Mouse (Mus musculus) heart, postnatal 0 days (tissue): ENCODE results near the gene Cacng4. TPM values are rescaled to one million over a fixed set of nuclear protein-coding genes. Genes with fewer than 3 reads are reported as not detected.

Source experiments
- ATAC-seq: fragments of 200-750 bp; cut with Nextera tagmentation; 2 replicates; pipeline ENCODE4 v1.8.0; 2017; ENCODE audit warnings: low read depth, moderate number of reproducible peaks, moderate library complexity; ENCODE audit not compliant: insufficient read depth
- DNase-seq: peaks from one replicate; pipeline ENCODE4 v3.0.0-alpha.2; 2016; ENCODE audit warnings: low spot score
- H3K27ac ChIP-seq: fragments of 300-500 bp; sonication (generic); 2 replicates; pipeline ENCODE4 v1.5.1; 2014; ENCODE audit warnings: low read depth, mild to moderate bottlenecking
- H3K27me3 ChIP-seq: fragments of 300-500 bp; sonication (generic); 2 replicates; pipeline ENCODE4 v1.6.1; 2014; ENCODE audit warnings: low read length, mixed read lengths; ENCODE audit not compliant: control insufficient read depth, insufficient read depth
- H3K36me3 ChIP-seq: fragments of 300-500 bp; sonication (generic); replicated peaks from 2 replicates; pipeline ENCODE4 v1.6.1; 2014; ENCODE audit warnings: low read length, mixed read lengths; ENCODE audit not compliant: control insufficient read depth, insufficient read depth
- H3K4me1 ChIP-seq: fragments of 300-500 bp; sonication (generic); 2 replicates; pipeline ENCODE4 v1.6.1; 2014; ENCODE audit warnings: antibody characterized with exemption; ENCODE audit not compliant: control insufficient read depth, insufficient read depth
- H3K4me2 ChIP-seq: fragments of 300-500 bp; sonication (generic); 2 replicates; pipeline ENCODE4 v1.6.1; 2014; ENCODE audit warnings: low read depth, mild to moderate bottlenecking, low read length, moderate library complexity
- H3K4me3 ChIP-seq: fragments of 300-500 bp; sonication (generic); 2 replicates; pipeline ENCODE4 v1.5.1; 2014; ENCODE audit warnings: low read depth, low read length
- H3K9ac ChIP-seq: fragments of 300-500 bp; sonication (generic); replicated peaks from 2 replicates; pipeline ENCODE4 v1.6.1; 2014; ENCODE audit warnings: low read depth, low read length, mixed read lengths
- H3K9me3 ChIP-seq: fragments of 300-500 bp; sonication (generic); replicated peaks from 2 replicates; pipeline ENCODE4 v1.6.1; 2016; ENCODE audit warnings: low read length; ENCODE audit not compliant: control insufficient read depth
- CTCF ChIP-seq: IDR thresholded peaks from 2 replicates; pipeline ENCODE4 v1.5.1; 2016; ENCODE audit warnings: antibody characterized with exemption, control low read depth, low read depth
- EP300 ChIP-seq: IDR thresholded peaks from 2 replicates; pipeline ENCODE4 v1.6.1; 2016; ENCODE audit warnings: antibody characterized with exemption, low read depth
- WGBS: fragments of 180-500 bp; shearing (Covaris S2); extraction: QIAGEN DNeasy Blood & Tissue Kit; methylation state at CpG from one replicate; pipeline ENCODE4 v1.1.7; 2014; 5-methylcytosine and 5-hydroxymethylcytosine counted together
- polyA plus RNA-seq: library from polyadenylated mRNA; unstranded; fragments of >200 nt; fragmentation: Nextera tagmentation; extraction: Ambion mirVana; gene quantifications from 2 replicates; pipeline ENCODE4 v1.2.1, GENCODE M21; 2015
- total RNA-seq: library from RNA; depleted of rRNA; stranded (reverse); fragments of >200 nt; gene quantifications from 2 replicates; pipeline ENCODE4 v1.2.3, GENCODE M21; 2014; ENCODE audit warnings: low replicate concordance

Cacng4 gene
- total and polyA plus RNA-seq, 2 experiments from 2014 or later, result 0.04 TPM; not detected in 1

DNA sequence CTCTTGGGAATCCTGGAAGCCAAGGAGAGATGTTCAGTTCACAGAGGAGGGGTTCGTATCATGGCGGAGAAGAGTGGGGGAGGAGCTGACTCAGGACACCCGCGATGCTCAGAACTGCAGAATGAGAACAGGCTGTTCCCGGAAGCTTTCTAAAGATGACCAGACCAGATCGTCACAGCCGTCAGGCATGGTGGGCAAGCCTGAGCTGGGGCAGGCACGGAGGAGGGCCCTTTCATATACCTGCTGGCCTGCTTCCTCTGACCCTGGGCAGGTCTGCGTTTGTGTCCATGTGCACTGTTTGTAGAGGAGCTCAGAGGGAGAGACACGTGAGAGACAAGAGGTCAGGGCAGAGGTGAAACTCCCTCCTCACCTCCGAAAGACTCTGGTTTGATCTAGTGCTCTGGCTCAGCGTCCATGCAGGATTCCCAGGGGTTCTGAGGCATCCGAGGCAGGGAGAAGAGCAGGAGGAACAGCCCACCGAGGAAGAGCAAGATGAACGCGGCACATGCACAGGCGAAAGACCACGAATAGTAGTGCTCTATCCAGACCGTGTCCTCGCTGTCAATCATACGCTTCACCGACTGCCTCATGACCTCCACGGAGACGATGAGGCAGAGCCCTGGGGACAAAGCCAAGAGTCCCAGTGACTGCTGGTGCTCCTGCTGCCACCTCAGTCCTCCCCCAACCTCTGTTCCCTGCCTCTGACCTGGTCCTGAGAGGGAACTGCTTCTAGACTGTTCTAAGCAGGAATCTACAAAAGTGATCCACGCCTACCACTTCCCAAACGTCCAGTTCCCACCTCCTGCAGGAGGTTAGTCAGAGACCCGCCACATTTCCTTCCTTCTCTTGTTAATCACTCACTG is 90.9 kb downstream of the Cacng4 start:
- WGBS, result 53% methylated on average over 27 of the region's 27 CpGs
- Histone ChIP-seq H3K4me3 (no peak overlapping the region), H3K9ac (no peak overlapping the region), H3K36me3 (no peaks in the 10 kb centered on the region), H3K27ac (no peak overlapping the region), H3K27me3 (0 out of 2 replicates have a peak, but pooled peaks cover 3% of the 10 kb centered on the region), H3K4me2 (peak overlapping the region; percentile 13; the same call in 1 of the 2 replicates), H3K4me1 (no peaks in the 10 kb centered on the region), H3K9me3 (no peaks in the 10 kb centered on the region)
- DNase-seq, result no peak
- no peak for TF ChIP-seq CTCF
- no peak for TF ChIP-seq EP300
- ATAC-seq, result no peak

DNA sequence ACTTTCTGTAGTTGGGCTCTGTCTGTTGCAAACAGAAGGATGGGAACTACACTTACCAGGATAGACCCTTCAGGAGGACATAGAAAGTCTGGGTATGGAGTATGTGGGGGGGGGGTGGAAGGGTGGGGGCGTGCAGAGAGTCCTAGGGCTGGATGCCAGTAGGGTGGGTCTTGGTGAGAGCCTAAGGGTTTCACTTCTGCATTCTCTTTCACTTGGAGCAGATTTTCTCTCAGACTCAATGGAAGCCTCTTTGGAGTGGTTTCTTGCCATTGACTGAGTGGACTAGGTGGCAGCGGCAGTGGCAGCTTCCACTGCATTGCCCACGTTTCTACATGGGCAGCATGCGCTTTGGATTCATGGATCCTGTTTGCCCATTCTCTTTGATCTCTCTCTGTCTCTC is 94.4 kb downstream of the Cacng4 start:
- Histone ChIP-seq H3K36me3 (no peaks in the 10 kb centered on the region), H3K9ac (no peak overlapping the region), H3K4me1 (no peaks in the 10 kb centered on the region), H3K4me3 (no peak overlapping the region), H3K4me2 (no peak overlapping the region), H3K9me3 (no peaks in the 10 kb centered on the region), H3K27me3 (0 out of 2 replicates have a peak, but pooled peaks cover 3% of the 10 kb centered on the region), H3K27ac (no peak overlapping the region)
- no peak for ATAC-seq
- no peak for DNase-seq
- 88% methylated on average over 4 of the region's 4 CpGs for WGBS
- TF ChIP-seq CTCF (no peak), EP300 (no peak)

DNA sequence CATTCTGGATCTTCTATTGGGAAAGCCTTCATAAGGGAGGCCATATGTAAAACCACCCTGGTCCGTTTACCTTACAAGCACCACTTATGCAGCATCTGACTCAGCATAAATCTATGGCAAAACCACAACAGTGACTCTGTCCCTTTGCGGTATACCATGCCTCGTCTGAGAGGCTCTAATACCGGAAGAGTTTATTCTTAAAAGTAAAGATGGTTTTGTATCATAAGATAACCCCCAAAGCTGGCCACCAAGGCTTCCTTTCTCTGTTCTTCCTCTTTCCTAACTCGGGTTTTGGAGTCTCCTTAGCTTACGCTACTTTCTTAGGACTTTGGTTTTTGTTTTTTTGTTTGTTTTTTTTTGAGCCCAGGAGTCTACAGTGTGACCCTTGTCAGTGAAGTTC is 101.0 kb downstream of the Cacng4 start:
- H3K27ac ChIP-seq, result no peak overlapping the region
- no peak for ATAC-seq
- whole genome bisulfite sequencing, result 78% methylated on average over 6 of the region's 6 CpGs

DNA sequence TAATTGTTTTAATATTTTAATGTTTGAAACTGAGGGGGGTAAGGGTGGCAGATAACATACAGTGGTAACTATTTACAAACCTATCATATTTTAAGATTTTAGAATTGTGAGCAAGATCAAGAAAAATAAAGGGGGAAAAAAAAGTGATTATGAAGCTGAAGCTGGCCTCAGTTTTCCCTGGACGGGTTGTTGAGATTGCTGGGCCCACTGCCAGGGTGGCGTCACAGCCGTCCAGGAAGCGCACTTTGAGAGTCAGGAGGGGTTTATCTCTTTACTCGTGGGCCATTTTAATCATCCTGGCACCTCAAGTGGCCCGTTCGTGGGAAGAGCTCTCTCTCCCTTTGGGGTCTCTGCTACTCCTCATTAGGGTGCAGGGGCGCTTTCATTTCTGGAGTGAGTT is 102.8 kb downstream of the Cacng4 start:
- H3K36me3 ChIP-seq, result peaks cover 21% of the 10 kb centered on the region
- no peaks in the 10 kb centered on the region for H3K4me1 ChIP-seq
- DNase-seq (no peak), ATAC-seq (no peak)
- no peaks in the 10 kb centered on the region for H3K9me3 ChIP-seq
- H3K9ac ChIP-seq, result no peak overlapping the region
- H3K4me3 ChIP-seq, result no peak overlapping the region
- no peaks in the 10 kb centered on the region for H3K27me3 ChIP-seq
- WGBS, result 21% methylated on average over 8 of the region's 8 CpGs
- no peak overlapping the region for H3K4me2 ChIP-seq
- no peak overlapping the region for H3K27ac ChIP-seq
- TF ChIP-seq CTCF (no peak), EP300 (no peak)

More for the DNA sequence above, 101.0 kb downstream of the Cacng4 start:
- H3K4me1 ChIP-seq, result no peaks in the 10 kb centered on the region
- peaks cover 6% of the 10 kb centered on the region for H3K36me3 ChIP-seq
- DNase-seq, result no peak
- TF ChIP-seq CTCF, result no peak
- no peak for TF ChIP-seq EP300
- H3K27me3 ChIP-seq, result no peaks in the 10 kb centered on the region
- no peak overlapping the region for H3K4me3 ChIP-seq
- no peak overlapping the region for H3K4me2 ChIP-seq
- no peak overlapping the region for H3K9ac ChIP-seq
- H3K9me3 ChIP-seq, result no peaks in the 10 kb centered on the region

DNA sequence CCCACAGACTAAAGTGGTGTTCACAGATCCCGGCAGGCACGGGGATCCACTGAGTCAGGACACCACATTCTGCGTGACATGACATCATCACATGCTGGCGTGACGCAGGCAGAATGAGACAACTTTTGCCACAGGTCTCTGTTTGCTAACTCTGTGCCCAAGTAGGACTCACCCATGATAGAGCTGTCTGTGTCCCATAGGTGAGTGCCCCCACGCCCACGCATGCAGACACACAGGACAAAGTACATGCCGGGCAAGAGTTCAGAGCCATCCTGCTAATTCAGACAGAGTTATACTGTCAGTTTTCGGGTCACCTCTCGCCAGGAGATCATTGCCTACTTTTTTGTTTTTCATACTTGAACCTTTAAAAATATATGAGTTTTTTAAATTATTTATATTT is 105.9 kb downstream of the Cacng4 start:
- no peak overlapping the region for H3K9ac ChIP-seq
- DNase-seq (no peak), ATAC-seq (no peak)
- no peak overlapping the region for H3K4me3 ChIP-seq
- TF ChIP-seq EP300 (no peak), CTCF (no peak)
- peaks cover 37% of the 10 kb centered on the region for H3K36me3 ChIP-seq
- 93% methylated on average over 10 of the region's 10 CpGs for WGBS
- H3K27me3 ChIP-seq, result no peaks in the 10 kb centered on the region
- no peaks in the 10 kb centered on the region for H3K4me1 ChIP-seq
- H3K4me2 ChIP-seq, result no peak overlapping the region
- no peaks in the 10 kb centered on the region for H3K9me3 ChIP-seq
- no peak overlapping the region for H3K27ac ChIP-seq

DNA sequence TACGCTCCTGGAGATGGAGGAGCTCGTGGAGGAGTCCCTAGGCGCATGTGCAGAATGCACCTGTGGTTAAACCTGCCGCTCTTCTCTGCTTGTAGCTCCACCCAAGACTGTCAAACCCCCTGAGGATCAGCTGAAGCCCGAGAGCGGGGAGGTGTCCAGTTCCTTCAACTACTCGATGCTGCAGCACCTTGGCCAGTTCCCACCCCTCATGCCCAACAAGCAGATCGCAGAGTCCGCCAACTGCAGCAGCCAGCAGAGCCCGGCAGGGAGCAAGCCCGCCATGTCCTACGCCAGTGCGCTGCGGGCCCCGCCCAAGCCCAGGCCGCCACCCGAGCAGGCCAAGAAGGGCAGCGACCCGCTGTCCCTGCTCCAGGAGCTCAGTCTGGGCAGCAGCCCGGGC is 108.1 kb downstream of the Cacng4 start:
- 87% methylated on average over 20 of the region's 20 CpGs for WGBS
- Histone ChIP-seq H3K27me3 (no peaks in the 10 kb centered on the region), H3K27ac (no peak overlapping the region), H3K4me1 (no peaks in the 10 kb centered on the region), H3K4me3 (no peak overlapping the region), H3K4me2 (no peak overlapping the region), H3K9me3 (no peaks in the 10 kb centered on the region), H3K9ac (no peak overlapping the region), H3K36me3 (peaks cover 41% of the 10 kb centered on the region)
- ATAC-seq (no peak), DNase-seq (no peak)
- no peak for TF ChIP-seq EP300
- no peak for TF ChIP-seq CTCF
